8 mouse cellular contexts compared by ENCODE assay signal in genomic region chr10:3973589-3974070, GRCm38 (mm10). TPM values are rescaled to one million over a fixed set of nuclear protein-coding genes. Genes with fewer than 3 reads are reported as not detected.
DNase-seq lines count a peak whose midpoint lies in the region; ATAC-seq and TF ChIP-seq lines count a peak whose summit lies in the region.

No protein-coding gene starts in this region.

- peak overlapping the region; percentile 86 for H3K4me3 ChIP-seq in bone marrow, adult 2 months (replicated peaks; ENCODE audit: control insufficient read depth, low read depth, low read length)
- H3K4me3 ChIP-seq in embryonic facial prominence, embryonic 15.5 days (replicated peaks): peak overlapping the region; percentile 63

- H3K27ac ChIP-seq in bone marrow, adult 2 months (ENCODE audit: control insufficient read depth, insufficient read depth, low read depth, low read length, poor library complexity): peak overlapping the region; percentile 93
- peak overlapping the region; percentile 89 for H3K27ac ChIP-seq in embryonic facial prominence, embryonic 15.5 days (replicated peaks)

- H3K36me3 ChIP-seq in embryonic facial prominence, embryonic 15.5 days: no peaks in the 10 kb centered on the region

- H3K4me2 ChIP-seq in embryonic facial prominence, embryonic 15.5 days (replicated peaks): peak overlapping the region; percentile 96

- TF ChIP-seq POLR2A in bone marrow, adult 2 months (IDR thresholded peaks at IDR 0.05; ENCODE audit: borderline replicate concordance, control insufficient read depth, low read depth, low read length): peak; percentile 81; the same call in 1 of the 2 replicates

- H3K27me3 ChIP-seq in embryonic facial prominence, embryonic 15.5 days: no peaks in the 10 kb centered on the region

- 0 out of 2 replicates have a peak, but pooled peaks have one; percentile 0 for TF ChIP-seq CTCF in bone marrow, adult 2 months (IDR thresholded peaks at IDR 0.05; ENCODE audit: control insufficient read depth, insufficient read depth, low read length)

- H3K4me1 ChIP-seq in bone marrow, adult 2 months (ENCODE audit: control insufficient read depth, insufficient read depth, low read length): peaks cover 3% of the 10 kb centered on the region; the same call in 1 of the 2 replicates
- peaks cover 18% of the 10 kb centered on the region for H3K4me1 ChIP-seq in embryonic facial prominence, embryonic 15.5 days

- no peaks in the 10 kb centered on the region for H3K9me3 ChIP-seq in embryonic facial prominence, embryonic 15.5 days (replicated peaks)

- DNase-seq in A20 (ENCODE audit: low read depth, low spot score): peak; percentile 95
- DNase-seq in heart, adult 9 months (ENCODE audit: low spot score in 2 of 2): peak; percentile 92 to 96
- peak; percentile 82 for DNase-seq in kidney, adult 9 months
- DNase-seq in liver: peak; percentile 93
- peak; percentile 72 to 77 for DNase-seq in monocyte, adult 2 months (ENCODE audit: low read depth in 1 of 2, low spot score in 2 of 2)
- DNase-seq in spleen, postnatal 14 days (ENCODE audit: low spot score in 2 of 2): peak; percentile 80 to 84

- WGBS in bone marrow, adult 2 months: under 1% methylated on average over 39 of the region's 39 CpGs
- under 1% methylated on average over 39 of the region's 39 CpGs for WGBS in embryonic facial prominence, embryonic 15.5 days

- ATAC-seq in embryonic facial prominence, embryonic 15.5 days (ENCODE audit: insufficient number of reproducible peaks, low FRiP score, low TSS enrichment, low read depth): peak; percentile 93

- peak overlapping the region; percentile 66 for H3K9ac ChIP-seq in embryonic facial prominence, embryonic 15.5 days

RNA-seq across cellular contexts. Expression of gene Mthfd1l, which starts 0.7 kb away (rescaled TPM):
- 14.6 and 15.5 TPM in 2 replicates for polyA plus RNA-seq in bone marrow, adult 2 months (2011; ENCODE audit: insufficient read depth, insufficient read length, low replicate concordance, missing spikeins)
- 9.1 and 10.0 TPM in 2 replicates for polyA plus RNA-seq in embryonic facial prominence, embryonic 15.5 days (2015; fragmentation: Nextera tagmentation; extraction: Ambion mirVana)

Comparison
In these comparisons a context has a peak if more than half of its experiments do, and no peak if none do; other contexts are left out.
1. Peak in every context shown above with its lines: DNase-seq, ATAC-seq, H3K4me3 ChIP-seq and H3K27ac ChIP-seq.